Mouse (Mus musculus) gastrocnemius, postnatal 25 days (tissue): ENCODE results near the gene Ndst4. TPM values are rescaled to one million over a fixed set of nuclear protein-coding genes. Genes with fewer than 3 reads are reported as not detected.

ENCODE experiments used
- DNase-seq: peaks from one replicate; pipeline ENCODE4 v3.0.0; 2022
- total RNA-seq, 2 experiments: library from RNA; stranded (reverse); gene quantifications; 1 replicate in 1 of 2; 2 replicates in 1 of 2; pipeline ENCODE4 v1.2.3; 2021

Gene Ndst4
- total RNA-seq, 2 experiments from 2014 or later = 0.08 TPM; not detected in 1

DNA sequence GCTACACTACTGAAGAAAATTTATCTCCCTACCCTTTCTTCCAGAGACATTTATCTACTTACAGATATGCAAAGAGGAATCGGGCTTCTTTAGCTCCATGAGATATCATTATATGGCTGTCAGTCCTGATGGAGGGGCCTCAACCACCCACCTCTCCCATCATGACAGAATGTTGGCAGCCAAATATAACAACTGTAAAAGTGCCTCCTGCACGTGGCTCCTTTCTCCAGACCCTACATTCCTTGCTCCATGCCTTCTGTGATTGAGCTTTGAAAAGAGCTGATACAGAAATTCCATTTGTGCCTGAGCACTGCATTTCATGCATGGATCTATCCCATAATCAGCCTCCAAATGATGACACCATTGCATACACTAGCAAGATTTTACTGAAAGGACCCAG lies 331.1 kb downstream of the Ndst4 start:
- no peak for DNase-seq

- no peak for DNase-seq
Measured at GRCm38 (mm10) chr3:125744468-125745141, 340.7 kb downstream of the Ndst4 start.

- no peak for DNase-seq
Measured at GRCm38 (mm10) chr3:125745142-125745496, 341.2 kb downstream of the Ndst4 start.

DNA sequence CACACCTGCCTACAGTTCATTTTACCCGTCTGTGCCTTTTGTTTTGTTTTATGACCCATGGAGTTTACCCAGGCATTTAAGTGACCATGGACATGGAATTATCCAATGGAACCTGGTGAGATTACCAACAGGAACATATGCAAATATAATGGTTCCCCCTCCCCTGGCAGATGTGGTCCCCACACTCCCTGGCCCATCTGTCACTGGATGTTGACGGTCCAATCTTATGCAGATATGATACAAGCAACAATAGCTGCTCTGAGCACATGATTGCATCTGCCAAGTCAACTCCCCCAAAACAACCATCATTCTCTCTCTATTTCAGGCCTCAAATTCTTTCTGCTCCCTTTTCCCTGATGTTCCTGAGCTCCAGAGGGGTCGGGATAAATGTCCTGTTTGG lies 342.5 kb downstream of the Ndst4 start:
- DNase-seq = no peak

DNA sequence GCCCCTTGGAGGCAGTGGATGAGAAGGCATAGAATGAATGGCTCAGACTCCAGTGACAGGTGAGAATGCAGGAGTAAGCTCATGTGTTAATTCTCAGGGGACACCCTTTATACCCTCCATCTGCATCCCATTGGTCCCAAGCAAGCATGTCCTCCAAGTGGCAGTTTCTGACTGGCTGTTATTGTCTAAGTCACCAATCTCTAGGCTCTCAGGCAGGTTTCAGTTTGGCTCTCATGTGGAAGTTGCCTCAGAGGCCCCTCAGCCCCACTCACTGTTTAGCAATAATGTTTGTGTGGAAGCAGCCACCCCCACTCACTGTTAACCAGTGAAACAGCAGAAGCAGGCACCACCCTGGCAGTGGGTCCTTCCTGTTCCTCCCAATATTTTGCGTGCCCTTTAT lies 353.0 kb downstream of the Ndst4 start:
- DNase-seq = no peak

- no peak for DNase-seq
Measured at GRCm38 (mm10) chr3:125760711-125761110, 356.8 kb downstream of the Ndst4 start.
